Mouse (Mus musculus) adrenal gland, adult (tissue): ENCODE measurements around the gene Pip4k2b.
A peak's percentile ranks its signal among the peaks of the same experiment; 100 is the strongest.
"Not testable (repeated sequence)": the region's sequence is repeated elsewhere in the genome, so short reads cannot be mapped to it uniquely, and the experiment has no call there.

ENCODE experiments used
- DNase-seq, 2 experiments: peaks; one replicate each; pipeline ENCODE4 v3.0.0; 2022 to 2023; ENCODE audit warnings: low spot score in 1 of 2; ENCODE audit not compliant: inconsistent age in 2 of 2

Pip4k2b gene

DNA sequence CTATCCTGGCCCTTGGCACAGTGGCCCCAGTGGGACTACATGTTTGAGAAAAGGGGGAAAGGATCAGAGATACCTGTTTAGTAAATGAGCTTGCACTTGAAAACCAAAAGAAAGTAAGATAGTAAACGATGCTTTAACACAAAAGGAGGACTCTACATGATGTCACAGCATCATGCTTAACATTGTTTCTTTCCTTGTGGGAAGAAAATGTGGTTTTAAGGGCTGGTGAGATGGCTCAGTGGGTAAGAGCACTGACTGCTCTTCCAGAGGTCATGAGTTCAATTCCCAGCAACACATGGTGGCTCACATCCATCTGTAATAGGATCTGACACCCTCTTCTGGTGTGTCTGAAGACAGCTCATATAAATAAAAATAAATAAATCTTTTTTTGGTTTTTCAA lies 13.6 kb upstream of the Pip4k2b start:
- DNase-seq: no peak

GRCm38 (mm10) chr11:97753277-97753676 lies 8.8 kb upstream of the Pip4k2b start:
- no peak for DNase-seq

DNA sequence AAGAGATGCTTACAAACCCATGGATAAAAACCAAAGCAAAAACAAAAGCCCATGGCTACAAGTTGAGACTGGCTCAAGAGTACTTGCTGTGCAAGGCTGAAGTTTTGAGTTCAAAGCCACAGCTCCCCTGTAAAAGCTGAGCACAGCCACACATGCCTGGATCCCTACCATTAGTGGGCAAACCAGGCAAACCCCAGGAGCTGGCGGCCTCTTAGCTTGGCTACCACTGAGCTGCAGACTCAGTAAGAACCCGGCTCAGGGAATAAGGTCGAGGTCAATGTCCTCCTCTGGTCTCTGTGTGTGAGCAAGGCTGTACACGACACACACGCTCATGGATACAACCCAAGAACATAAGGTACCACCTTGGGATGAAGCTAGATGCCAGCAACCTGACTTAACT lies 4.0 kb upstream of the Pip4k2b start:
- peak; percentile 72 to 88 for DNase-seq

DNA sequence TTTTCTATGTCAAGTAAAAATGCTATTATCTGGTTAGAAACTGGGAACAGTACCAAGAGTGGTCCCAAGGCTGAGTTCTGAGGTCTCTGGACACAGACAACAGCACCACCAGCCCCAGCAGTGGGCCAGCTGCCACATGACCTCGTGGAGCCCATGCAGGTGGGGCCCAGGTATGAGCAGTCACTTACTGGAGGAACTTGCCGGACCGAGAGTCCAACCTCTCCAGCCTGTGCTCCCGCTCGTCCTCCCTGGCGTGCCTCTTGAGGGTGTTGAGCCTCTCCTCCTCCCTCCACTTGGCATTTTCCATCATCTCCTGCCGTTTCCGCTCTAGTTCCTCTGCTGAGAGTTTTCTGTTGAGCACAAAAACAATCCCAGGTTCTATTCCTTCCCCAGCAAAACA lies 3.3 kb upstream of the Pip4k2b start:
- DNase-seq: peak; percentile 45 to 66

- DNase-seq: no peak
These were observed 822 bp upstream of the Pip4k2b start for GRCm38 (mm10) chr11:97745331-97745721.

DNA sequence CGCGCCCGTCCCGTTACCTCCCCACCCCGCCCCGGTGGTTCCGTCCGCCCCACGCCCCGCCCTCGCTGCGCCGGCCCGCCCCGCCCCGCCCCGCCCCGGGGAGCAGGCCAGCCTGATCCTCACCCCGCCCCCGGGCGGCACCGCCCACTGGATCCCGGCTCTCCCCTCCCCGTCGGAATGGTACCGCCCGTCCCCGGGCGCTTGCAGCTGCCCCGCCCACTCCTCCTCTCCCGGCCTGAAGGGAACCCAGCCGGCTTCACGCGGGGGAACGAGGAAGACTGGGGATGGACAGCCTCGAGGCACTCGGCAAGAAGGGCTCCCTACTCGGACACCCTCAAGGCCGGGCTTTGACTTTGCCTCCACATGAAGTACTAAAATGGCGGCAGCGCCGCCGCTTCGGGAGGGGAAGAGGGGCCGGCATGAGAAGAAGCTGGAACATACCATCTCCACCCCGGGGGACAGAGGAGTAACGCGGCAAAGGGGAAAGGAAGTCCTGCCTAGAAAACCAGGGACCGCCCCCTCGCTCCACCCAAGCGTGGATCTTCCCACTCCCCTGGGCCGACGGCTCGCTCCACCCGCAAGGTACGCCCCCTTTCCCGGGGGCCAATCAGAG lies 320 bp upstream of the Pip4k2b start:
- peak; percentile 99 to 100 for DNase-seq

DNA sequence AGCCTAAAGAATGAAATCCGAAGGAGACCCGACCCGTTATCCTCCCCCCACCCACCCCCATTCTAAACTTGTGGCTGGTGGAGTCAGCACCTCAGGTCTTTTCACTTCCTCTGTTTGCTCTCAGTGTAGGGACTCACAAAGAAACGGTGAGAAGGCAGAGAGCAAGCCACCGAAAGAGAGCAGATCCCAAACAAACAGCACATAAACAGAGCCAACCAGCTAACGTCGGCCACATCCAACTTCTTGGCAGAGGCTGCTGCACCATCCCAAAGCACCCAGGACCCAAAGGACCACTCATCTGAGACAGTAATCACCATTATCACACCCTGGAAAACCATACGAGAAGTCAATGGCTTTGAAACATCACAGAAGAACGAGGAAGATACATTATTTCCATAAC lies 1.1 kb downstream of the Pip4k2b start:
- peak in 1 of 2 experiments; percentile 55 for DNase-seq

GRCm38 (mm10) chr11:97742591-97742990 lies 1.9 kb downstream of the Pip4k2b start:
- DNase-seq: peak in 1 of 2 experiments; percentile 36

DNA sequence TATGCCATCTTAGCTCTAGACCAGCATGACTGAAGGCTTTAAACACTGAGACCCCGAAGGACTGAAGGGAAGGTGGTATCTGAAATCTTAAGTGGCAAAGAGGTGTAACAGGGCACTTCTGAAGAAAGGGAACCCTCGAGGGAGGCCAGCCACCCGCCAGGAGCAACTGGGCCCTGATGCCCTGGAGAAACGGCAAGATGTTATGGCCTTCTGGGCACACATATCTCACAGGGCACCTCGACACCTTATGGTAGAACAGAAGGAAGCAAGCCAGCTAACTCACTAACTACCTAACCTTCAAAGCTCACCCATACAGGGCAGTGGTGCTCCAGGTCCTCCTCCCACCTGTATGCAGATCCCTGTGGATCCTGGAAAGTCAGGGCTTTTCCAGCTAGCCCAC lies 2.3 kb downstream of the Pip4k2b start:
- DNase-seq: no peak

DNA sequence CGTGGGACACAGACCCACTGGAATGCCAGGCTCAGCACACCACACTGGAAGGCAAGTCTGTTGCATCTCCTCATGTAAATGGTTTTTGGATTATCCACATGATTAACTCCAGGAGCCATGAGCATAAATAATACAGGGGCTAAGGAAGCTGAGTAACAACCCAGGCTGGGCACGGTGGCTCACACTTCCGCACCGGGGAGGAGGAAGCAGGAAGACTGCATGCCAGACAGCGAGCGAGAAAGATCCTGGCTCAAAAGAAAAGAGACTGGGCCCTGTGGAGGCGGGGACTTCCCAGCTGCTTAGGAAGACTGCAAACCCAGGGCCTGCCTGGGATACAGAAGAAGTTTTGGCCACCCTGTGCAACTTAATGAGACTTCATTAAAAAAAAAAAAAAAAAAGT lies 4.3 kb downstream of the Pip4k2b start:
- DNase-seq: peak in 1 of 2 experiments; percentile 63

- DNase-seq: no peak
These were observed 5.3 kb downstream of the Pip4k2b start for GRCm38 (mm10) chr11:97739155-97739554.

DNA sequence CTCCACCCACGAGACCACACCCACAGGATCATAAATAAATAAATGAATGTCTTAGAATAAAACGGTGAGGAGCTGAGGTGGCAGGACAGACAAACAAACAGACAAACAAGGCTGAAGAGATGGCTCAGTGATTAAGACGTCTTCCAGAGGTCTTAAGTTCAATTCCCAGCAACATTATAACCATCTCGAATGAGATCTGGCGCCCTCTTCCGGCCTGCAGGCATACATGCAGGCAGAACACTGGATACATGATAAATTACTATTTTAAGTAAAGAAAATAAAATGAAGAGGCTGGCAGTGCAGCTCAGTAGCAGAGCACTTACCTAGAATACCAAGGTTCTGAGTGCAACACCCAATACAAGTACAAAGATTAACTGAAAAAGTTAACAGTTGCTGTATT lies 5.8 kb downstream of the Pip4k2b start:
- peak in 1 of 2 experiments; percentile 44 for DNase-seq

DNA sequence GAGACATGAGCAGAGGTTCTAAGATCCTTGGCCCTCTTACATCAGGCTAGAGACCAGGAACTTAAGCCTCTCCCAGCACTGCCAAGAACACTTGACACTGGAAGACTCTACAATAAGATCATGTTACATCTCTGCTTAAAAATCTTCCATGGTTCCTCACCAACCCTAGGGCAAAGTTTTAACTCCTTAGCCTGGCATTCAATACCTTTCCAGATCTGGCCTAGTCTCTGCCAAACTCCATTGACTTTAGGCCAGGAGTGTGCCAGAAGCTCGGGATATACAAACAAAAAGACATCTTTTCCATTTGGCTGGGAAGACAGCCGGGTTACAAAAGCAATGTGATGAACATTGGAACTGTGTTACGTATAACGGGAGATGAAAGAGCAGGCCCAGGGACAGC lies 6.9 kb downstream of the Pip4k2b start:
- DNase-seq: no peak

GRCm38 (mm10) chr11:97736645-97737044 lies 7.9 kb downstream of the Pip4k2b start:
- DNase-seq: no peak

- DNase-seq: not testable (repeated sequence)
These were observed 9.7 kb downstream of the Pip4k2b start for GRCm38 (mm10) chr11:97734810-97735209.

- no peak for DNase-seq
These were observed 10.8 kb downstream of the Pip4k2b start for GRCm38 (mm10) chr11:97733689-97734088.

DNA sequence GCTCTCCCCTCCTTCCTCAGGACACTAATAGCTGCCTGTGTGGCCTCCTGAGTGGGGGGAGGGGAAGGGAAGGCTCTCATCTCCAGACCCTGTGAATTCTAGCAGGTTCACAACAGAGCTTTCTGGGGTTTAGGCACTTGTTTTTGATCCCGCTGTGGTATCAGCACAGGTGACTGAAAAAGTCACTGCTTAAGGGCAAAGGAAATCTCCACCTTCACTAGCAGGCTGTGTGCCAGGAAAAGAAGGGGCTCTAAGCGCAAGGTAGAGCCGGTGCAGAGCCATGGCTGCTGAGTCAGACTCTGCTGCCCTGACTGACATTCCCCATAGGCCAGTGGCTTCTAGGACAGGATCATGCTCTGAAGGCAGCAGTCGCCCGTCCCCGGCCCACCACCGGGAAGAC lies 15.8 kb downstream of the Pip4k2b start:
- no peak for DNase-seq

GRCm38 (mm10) chr11:97728311-97728710 lies 16.2 kb downstream of the Pip4k2b start:
- no peak for DNase-seq

GRCm38 (mm10) chr11:97723709-97724108 lies 20.8 kb downstream of the Pip4k2b start:
- DNase-seq: no peak

- DNase-seq: no peak
These were observed 23.2 kb downstream of the Pip4k2b start for GRCm38 (mm10) chr11:97721338-97721737.

DNA sequence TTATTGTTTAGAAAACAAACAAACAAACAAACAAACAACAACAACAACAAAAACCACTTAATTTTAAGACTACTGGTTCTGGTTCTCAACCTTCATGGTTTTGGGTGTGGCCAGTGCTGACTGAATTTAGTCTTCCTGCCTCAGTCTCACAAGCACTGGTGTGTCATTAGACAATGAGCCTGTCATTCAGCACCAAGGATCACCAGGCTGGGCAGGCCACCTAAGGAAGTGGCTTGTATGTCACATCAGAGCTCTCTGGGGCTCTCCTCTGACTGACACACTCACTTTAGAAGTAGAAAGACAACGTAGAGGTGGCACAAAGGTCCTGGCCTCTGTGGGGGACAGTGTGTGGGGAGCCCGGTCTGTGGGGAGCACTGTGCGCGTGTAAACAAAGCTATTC lies 25.5 kb downstream of the Pip4k2b start:
- no peak for DNase-seq

GRCm38 (mm10) chr11:97718281-97718860 lies 26.1 kb downstream of the Pip4k2b start:
- DNase-seq: peak in 1 of 2 experiments; percentile 47
